Mouse (Mus musculus): ENCODE data around the gene Itm2a.

DNA sequence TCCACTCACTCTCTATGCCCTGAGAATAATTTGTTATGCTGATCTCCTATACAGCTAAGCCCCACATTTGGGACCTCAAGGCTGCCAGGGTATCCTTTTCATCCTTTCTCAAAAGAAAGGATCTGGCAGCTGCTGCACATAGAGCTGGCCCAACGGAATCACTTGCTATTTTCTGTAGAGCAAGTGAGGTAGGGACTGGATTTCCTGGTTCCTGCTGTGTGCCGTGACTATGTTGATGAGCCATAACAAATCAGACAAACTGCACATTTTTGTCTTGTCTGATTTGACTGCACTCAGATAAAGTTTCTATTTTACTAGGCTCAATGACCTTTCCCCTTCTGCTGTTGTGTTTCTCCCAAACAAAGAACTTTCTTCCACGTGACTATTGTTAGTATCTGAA lies 14.2 kb upstream of the Itm2a start:
- TF ChIP-seq CTCF (IDR thresholded peaks at IDR 0.05; ENCODE audit: extremely low read depth, insufficient read depth, insufficient read length, insufficient replicate concordance) = no peak
- no peak for TF ChIP-seq POLR2A (IDR thresholded peaks at IDR 0.05; ENCODE audit: low read depth, low read length)

Measured in spleen, adult 2 months (tissue).